ENCODE assay signal across 8 mouse cellular contexts in the genomic region with DNA sequence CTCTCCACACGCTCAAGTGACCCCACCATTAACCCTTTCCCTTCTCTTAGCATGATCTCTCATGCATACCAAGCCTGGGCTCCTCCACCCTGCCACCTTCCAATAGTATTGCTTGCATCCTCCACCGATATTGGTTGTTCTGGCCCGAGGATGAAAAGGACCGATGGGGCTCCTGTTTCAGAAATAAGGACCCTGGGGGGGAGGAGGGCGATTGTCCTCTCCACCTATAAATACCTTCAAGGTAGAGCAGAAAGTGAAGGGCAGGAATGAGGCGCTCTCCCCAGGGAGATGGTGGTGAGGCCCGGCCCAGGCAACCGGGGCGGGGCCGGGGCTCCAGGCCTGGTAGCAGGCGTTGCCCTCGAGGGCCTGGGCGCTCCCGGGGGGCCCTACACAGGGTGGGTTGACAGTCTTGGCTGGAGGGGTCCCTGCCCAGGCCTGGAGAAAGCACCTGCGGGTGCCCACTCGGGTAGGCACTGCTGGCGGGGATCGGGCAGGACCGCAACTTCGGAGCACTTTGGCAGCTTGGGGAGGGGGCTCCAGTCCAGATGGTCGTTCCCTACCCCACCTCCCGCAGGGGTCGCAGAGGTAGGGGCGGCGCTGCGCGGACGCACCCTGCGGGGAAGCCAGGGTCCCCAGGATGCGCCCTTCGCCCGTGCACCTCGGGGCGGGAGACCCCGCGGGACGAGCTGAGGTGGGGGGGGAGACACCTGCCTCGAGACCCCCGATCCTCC. TPM values are rescaled to one million over a fixed set of nuclear protein-coding genes. Genes with fewer than 3 reads are reported as not detected.
DNase-seq lines count a peak whose midpoint lies in the region; ATAC-seq lines count a peak whose summit lies in the region.

No protein-coding gene starts in this region.

- WGBS in heart, embryonic 12.5 days: 2% methylated on average over 25 of the region's 39 CpGs
- 2% methylated on average over 15 of the region's 39 CpGs for WGBS in embryonic facial prominence, embryonic 14.5 days
- 2% methylated on average over 39 of the region's 39 CpGs for WGBS in liver, embryonic 13.5 days (ENCODE audit: insufficient replicate concordance)
- under 1% methylated on average over 38 of the region's 39 CpGs for WGBS in neural tube, embryonic 12.5 days

- peak overlapping the region; percentile 86 for H3K4me3 ChIP-seq in heart, embryonic 12.5 days
- peak overlapping the region; percentile 78 for H3K4me3 ChIP-seq in embryonic facial prominence, embryonic 14.5 days (ENCODE audit: low read depth, low read length)
- H3K4me3 ChIP-seq in liver, embryonic 13.5 days (replicated peaks): peak overlapping the region; percentile 79
- peak overlapping the region; percentile 77 for H3K4me3 ChIP-seq in neural tube, embryonic 12.5 days

- H3K4me2 ChIP-seq in heart, embryonic 12.5 days: peak overlapping the region; percentile 99
- H3K4me2 ChIP-seq in embryonic facial prominence, embryonic 14.5 days (ENCODE audit: low read depth, low read length): peak overlapping the region; percentile 98
- peak overlapping the region; percentile 100 for H3K4me2 ChIP-seq in liver, embryonic 13.5 days
- H3K4me2 ChIP-seq in neural tube, embryonic 12.5 days (replicated peaks): peak overlapping the region; percentile 98

- H3K27ac ChIP-seq in heart, embryonic 12.5 days (ENCODE audit: poor library complexity, severe bottlenecking): peak overlapping the region; percentile 74; the same call in 1 of the 2 replicates
- H3K27ac ChIP-seq in embryonic facial prominence, embryonic 14.5 days (replicated peaks; ENCODE audit: low read depth, low read length): peak overlapping the region; percentile 82
- peak overlapping the region; percentile 81 for H3K27ac ChIP-seq in liver, embryonic 13.5 days
- H3K27ac ChIP-seq in neural tube, embryonic 12.5 days: no peak overlapping the region

- peak overlapping the region; percentile 88 for H3K9ac ChIP-seq in heart, embryonic 12.5 days
- peak overlapping the region; percentile 84 for H3K9ac ChIP-seq in embryonic facial prominence, embryonic 14.5 days (ENCODE audit: low read depth, low read length)
- peak overlapping the region; percentile 81 for H3K9ac ChIP-seq in liver, embryonic 13.5 days
- peak overlapping the region; percentile 86 for H3K9ac ChIP-seq in neural tube, embryonic 12.5 days

- DNase-seq in heart, postnatal 25 days (ENCODE audit: low spot score): no peak
- DNase-seq in NIH3T3 (ENCODE audit: low read depth): peak; percentile 53
- peak; percentile 62 for DNase-seq in embryonic facial prominence, embryonic 14.5 days (ENCODE audit: low spot score)
- peak; percentile 49 for DNase-seq in induced T-regulatory cell, adult 2 months (ENCODE audit: low read depth)
- peak; percentile 53 for DNase-seq in liver, embryonic 13.5 days
- DNase-seq in gastrocnemius, adult 18-20 months (ENCODE audit: low spot score): no peak

- intact Hi-C loops in heart, postnatal 25 days (cut with DNase I): loop anchor here (1.0 to 5.0 kb wide), 3 partner anchors 24 to 104 kb away; partner anchors contain the start of gene Akap8l

- no peaks in the 10 kb centered on the region for H3K36me3 ChIP-seq in heart, embryonic 12.5 days
- H3K36me3 ChIP-seq in embryonic facial prominence, embryonic 14.5 days (ENCODE audit: control insufficient read depth, insufficient read depth, low read length): peaks cover 21% of the 10 kb centered on the region
- no peaks in the 10 kb centered on the region for H3K36me3 ChIP-seq in liver, embryonic 13.5 days
- peaks cover 17% of the 10 kb centered on the region for H3K36me3 ChIP-seq in neural tube, embryonic 12.5 days

- peaks cover 27% of the 10 kb centered on the region for H3K4me1 ChIP-seq in heart, embryonic 12.5 days (replicated peaks)
- H3K4me1 ChIP-seq in embryonic facial prominence, embryonic 14.5 days (ENCODE audit: control insufficient read depth, insufficient read depth, low read length): peaks cover 4% of the 10 kb centered on the region; the same call in 1 of the 2 replicates
- peaks cover 43% of the 10 kb centered on the region for H3K4me1 ChIP-seq in liver, embryonic 13.5 days (replicated peaks)
- H3K4me1 ChIP-seq in neural tube, embryonic 12.5 days: peaks cover 8% of the 10 kb centered on the region; the same call in 1 of the 2 replicates

- ATAC-seq in heart, embryonic 12.5 days (ENCODE audit: insufficient number of reproducible peaks, low FRiP score): peak; percentile 63
- peak; percentile 45 for ATAC-seq in embryonic facial prominence, embryonic 14.5 days (ENCODE audit: low read depth)
- ATAC-seq in liver, embryonic 13.5 days (ENCODE audit: low read depth): peak; percentile 69
- peak; percentile 72 for ATAC-seq in neural tube, embryonic 12.5 days (ENCODE audit: low FRiP score, low read depth)

- peaks cover 28% of the 10 kb centered on the region for H3K27me3 ChIP-seq in heart, embryonic 12.5 days (replicated peaks)
- peaks cover 35% of the 10 kb centered on the region for H3K27me3 ChIP-seq in embryonic facial prominence, embryonic 14.5 days (replicated peaks; ENCODE audit: control insufficient read depth, insufficient read depth, low read length)
- H3K27me3 ChIP-seq in liver, embryonic 13.5 days: peaks cover 17% of the 10 kb centered on the region
- peaks cover 33% of the 10 kb centered on the region for H3K27me3 ChIP-seq in neural tube, embryonic 12.5 days (replicated peaks)

- no peaks in the 10 kb centered on the region for H3K9me3 ChIP-seq in heart, embryonic 12.5 days (replicated peaks)
- H3K9me3 ChIP-seq in embryonic facial prominence, embryonic 14.5 days (ENCODE audit: control insufficient read depth, low read length): no peaks in the 10 kb centered on the region
- no peaks in the 10 kb centered on the region for H3K9me3 ChIP-seq in liver, embryonic 13.5 days (replicated peaks)
- H3K9me3 ChIP-seq in neural tube, embryonic 12.5 days: no peaks in the 10 kb centered on the region

RNA-seq across cellular contexts. Expression of gene Wiz, which starts 0.7 kb away (rescaled TPM):
- 23.7 and 23.9 TPM in 2 replicates for polyA plus RNA-seq in heart, embryonic 12.5 days (2016; fragmentation: Nextera tagmentation; extraction: Ambion mirVana)
- 10 to 100 TPM; 18.1 to 20.2 TPM for total RNA-seq in heart, postnatal 25 days (2021)
- 27.6 and 29.3 TPM in 2 replicates for polyA plus RNA-seq in embryonic facial prominence, embryonic 14.5 days (2014; fragmentation: Nextera tagmentation; extraction: Ambion mirVana)
- 5.8 and 6.8 TPM in 2 replicates for polyA plus RNA-seq in liver, embryonic 13.5 days (2015; fragmentation: Nextera tagmentation; extraction: Ambion mirVana)
- polyA plus RNA-seq in neural tube, embryonic 12.5 days (2016; fragmentation: Nextera tagmentation; extraction: Ambion mirVana): 41.4 and 50.5 TPM in 2 replicates
- total RNA-seq in gastrocnemius, adult 18-20 months (2021): 10 to 100 TPM; 13.1 to 14.5 TPM

RNA-seq across cellular contexts. Expression of gene Rasal3, which starts 14.8 kb away (rescaled TPM):
- polyA plus RNA-seq in heart, embryonic 12.5 days (2016; fragmentation: Nextera tagmentation; extraction: Ambion mirVana): 0.66 and 0.95 TPM in 2 replicates
- total RNA-seq in heart, postnatal 25 days (2021): 1 to 10 TPM in 1 of 2 experiments, under 1 TPM in 1; 0.91 to 1.3 TPM
- polyA plus RNA-seq in embryonic facial prominence, embryonic 14.5 days (2014; fragmentation: Nextera tagmentation; extraction: Ambion mirVana): 2.2 and 2.4 TPM in 2 replicates
- 3.5 and 3.6 TPM in 2 replicates for polyA plus RNA-seq in liver, embryonic 13.5 days (2015; fragmentation: Nextera tagmentation; extraction: Ambion mirVana)
- 0.66 and 1.7 TPM in 2 replicates for polyA plus RNA-seq in neural tube, embryonic 12.5 days (2016; fragmentation: Nextera tagmentation; extraction: Ambion mirVana)
- under 1 TPM; 0.09 to 0.85 TPM for total RNA-seq in gastrocnemius, adult 18-20 months (2021)

RNA-seq across cellular contexts. Expression of gene Pglyrp2, which starts 35.4 kb away (rescaled TPM):
- polyA plus RNA-seq in heart, embryonic 12.5 days (2016; fragmentation: Nextera tagmentation; extraction: Ambion mirVana): not detected in 2 replicates
- total RNA-seq in heart, postnatal 25 days (2021): under 1 TPM; 0.16 to 0.20 TPM
- polyA plus RNA-seq in embryonic facial prominence, embryonic 14.5 days (2014; fragmentation: Nextera tagmentation; extraction: Ambion mirVana): 0.17 TPM in 1 of 2 replicates, not detected in the other
- 2.3 and 2.6 TPM in 2 replicates for polyA plus RNA-seq in liver, embryonic 13.5 days (2015; fragmentation: Nextera tagmentation; extraction: Ambion mirVana)
- polyA plus RNA-seq in neural tube, embryonic 12.5 days (2016; fragmentation: Nextera tagmentation; extraction: Ambion mirVana): not detected in 2 replicates
- not detected for total RNA-seq in gastrocnemius, adult 18-20 months (2021)

RNA-seq across cellular contexts. Expression of gene Akap8l, which starts 38.1 kb away (rescaled TPM):
- 79.4 and 84.6 TPM in 2 replicates for polyA plus RNA-seq in heart, embryonic 12.5 days (2016; fragmentation: Nextera tagmentation; extraction: Ambion mirVana)
- 10 to 100 TPM; 43.0 to 46.3 TPM for total RNA-seq in heart, postnatal 25 days (2021)
- 59.4 and 59.8 TPM in 2 replicates for polyA plus RNA-seq in embryonic facial prominence, embryonic 14.5 days (2014; fragmentation: Nextera tagmentation; extraction: Ambion mirVana)
- polyA plus RNA-seq in liver, embryonic 13.5 days (2015; fragmentation: Nextera tagmentation; extraction: Ambion mirVana): 35.4 and 36.9 TPM in 2 replicates
- polyA plus RNA-seq in neural tube, embryonic 12.5 days (2016; fragmentation: Nextera tagmentation; extraction: Ambion mirVana): 135 and 136 TPM in 2 replicates
- 10 to 100 TPM; 29.2 to 30.6 TPM for total RNA-seq in gastrocnemius, adult 18-20 months (2021)

Comparison
In these comparisons a context has a peak if more than half of its experiments do, and no peak if none do; other contexts are left out.
1. DNase-seq: peak in NIH3T3 (single experiment), embryonic facial prominence, embryonic 14.5 days (single experiment), induced T-regulatory cell, adult 2 months (single experiment) and liver, embryonic 13.5 days (single experiment); none in heart, postnatal 25 days (single experiment) and gastrocnemius, adult 18-20 months (single experiment).
2. Peak in every context shown above with its lines, with median percentiles within 50 percentile points of each other: ATAC-seq, H3K4me2 ChIP-seq, H3K4me3 ChIP-seq and H3K9ac ChIP-seq.